Mouse (Mus musculus): ENCODE data around the gene Gen1. TPM values are rescaled to one million over a fixed set of nuclear protein-coding genes. Genes with fewer than 3 reads are reported as not detected.

Gen1 gene
- total RNA-seq, 2 experiments from 2014 or later, result 3.1 to 3.7 TPM

DNA sequence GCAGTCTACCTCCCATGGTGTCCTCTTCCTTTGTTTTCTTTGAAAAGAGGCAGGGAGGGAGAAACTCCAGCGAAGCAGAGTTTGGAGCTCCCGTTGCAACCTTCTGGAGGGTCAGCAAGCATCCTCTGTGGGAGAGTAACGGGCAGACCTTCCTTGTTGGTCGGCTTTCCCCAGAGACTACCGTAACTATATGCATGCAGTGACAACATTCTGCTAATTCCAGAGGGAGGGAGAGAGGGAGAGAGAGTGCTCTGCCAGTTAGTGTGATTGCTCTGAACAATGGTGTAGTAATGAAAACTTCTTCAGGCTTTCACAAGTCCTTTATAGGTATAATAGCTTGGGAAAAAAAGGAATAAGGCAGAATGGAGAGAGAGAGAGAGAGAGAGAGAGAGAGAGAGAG is 40.9 kb downstream of the Gen1 start:
- DNase-seq (ENCODE audit: low spot score in 2 of 2), result no peak

DNA sequence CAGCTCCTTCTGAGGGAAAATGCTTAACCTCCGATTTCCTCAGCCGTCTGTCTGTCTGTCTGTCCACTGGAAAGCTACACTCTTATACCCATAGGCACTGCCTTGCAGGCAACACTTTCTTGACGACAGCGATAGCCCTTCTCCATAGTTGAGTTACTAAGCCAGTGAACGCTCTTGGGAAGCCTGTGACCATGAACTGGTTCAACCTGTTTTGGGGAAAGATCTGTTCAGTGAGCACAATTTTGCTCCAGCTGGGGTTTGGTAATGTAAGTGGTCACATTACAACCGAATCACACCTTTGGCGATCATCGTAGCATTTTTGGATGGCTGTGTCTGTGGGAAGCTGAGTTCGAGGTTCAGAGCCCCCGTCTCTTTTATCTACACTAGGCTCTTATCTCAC is 42.5 kb downstream of the Gen1 start:
- no peak for DNase-seq (ENCODE audit: low spot score in 2 of 2)

DNA sequence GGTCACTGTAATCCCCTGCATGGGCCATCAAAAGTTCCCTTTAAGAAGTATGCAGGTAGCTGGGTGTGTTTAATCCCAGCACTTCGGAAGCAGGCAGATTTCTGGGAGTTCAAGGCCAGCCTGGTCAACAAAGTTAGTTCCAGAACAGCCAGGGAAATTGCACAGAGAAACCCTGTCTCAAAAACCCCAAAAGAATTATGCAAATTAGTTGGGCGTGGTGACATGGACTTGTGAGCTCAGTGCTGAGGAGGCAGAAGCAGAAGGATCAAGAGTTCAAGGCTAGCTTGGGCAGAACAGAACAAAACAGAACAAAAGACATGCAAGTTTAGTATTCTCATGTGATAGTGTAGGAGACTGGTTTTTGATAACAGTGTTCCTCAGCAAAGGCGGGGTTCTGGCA is 43.0 kb downstream of the Gen1 start:
- no peak for DNase-seq (ENCODE audit: low spot score in 2 of 2)

DNA sequence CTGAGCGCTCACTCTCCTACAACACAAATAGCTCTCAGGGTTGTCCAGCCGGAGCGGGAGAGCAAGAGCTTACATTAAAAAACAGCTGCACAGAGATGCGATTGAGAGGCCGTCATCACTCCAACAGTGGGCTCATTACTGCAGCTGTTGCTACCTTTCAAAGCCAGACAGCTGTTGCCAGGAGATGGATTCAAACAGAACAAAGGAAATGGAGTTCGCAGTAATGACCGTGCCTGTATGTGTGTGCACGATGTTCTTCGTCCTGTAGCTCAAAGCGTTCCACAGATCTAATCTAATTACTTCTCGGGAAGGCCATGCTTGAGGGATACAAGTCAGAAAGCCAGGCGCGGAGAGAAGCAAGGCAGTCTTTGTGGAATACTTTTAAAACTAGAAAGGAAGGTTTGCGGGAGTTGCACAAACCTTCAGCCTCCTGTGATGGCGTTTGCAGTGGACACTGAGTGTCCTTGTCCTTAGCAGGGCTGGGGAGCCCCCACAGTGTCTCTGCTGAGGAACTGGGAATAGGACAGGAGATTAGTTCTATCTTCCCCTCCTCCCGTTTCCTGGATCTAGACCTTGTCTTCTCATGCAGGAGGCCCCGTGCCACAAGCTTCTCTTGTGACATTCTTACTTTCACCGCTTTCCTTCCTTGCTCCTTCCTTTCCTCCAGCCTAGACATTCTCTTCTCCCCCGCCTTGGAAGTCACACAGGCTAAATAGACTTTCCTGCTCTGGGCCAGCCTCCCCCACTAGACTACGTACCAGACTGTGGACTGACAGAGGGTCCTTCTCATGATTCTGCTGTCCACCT is 43.9 kb downstream of the Gen1 start:
- no peak for DNase-seq (ENCODE audit: low spot score in 2 of 2)

DNA sequence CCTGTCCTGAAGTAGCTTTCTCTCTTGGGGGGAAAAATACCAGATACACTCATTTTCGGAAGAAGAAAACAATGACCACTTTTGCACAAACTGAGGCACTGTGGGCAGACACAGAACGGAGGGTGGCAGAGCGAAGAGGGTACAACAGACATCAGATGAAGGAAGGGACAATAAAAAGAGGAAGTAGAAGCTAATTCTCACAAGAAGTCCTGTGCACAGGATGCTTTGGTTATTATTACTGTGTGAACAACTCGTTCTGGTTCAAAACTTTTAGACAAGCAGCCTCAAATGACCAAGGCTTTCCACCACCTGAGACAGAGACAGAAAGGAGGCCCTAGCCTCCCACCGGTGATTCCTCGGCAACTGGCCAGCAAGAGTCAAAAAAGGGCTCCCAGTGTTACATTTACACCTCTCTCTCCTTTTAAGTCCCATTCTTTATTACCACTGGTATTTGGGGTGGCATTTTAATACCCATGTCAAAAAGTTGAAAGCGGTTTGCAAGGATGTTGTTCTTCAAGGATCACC is 47.8 kb downstream of the Gen1 start:
- DNase-seq (ENCODE audit: low spot score in 2 of 2), result no peak

DNA sequence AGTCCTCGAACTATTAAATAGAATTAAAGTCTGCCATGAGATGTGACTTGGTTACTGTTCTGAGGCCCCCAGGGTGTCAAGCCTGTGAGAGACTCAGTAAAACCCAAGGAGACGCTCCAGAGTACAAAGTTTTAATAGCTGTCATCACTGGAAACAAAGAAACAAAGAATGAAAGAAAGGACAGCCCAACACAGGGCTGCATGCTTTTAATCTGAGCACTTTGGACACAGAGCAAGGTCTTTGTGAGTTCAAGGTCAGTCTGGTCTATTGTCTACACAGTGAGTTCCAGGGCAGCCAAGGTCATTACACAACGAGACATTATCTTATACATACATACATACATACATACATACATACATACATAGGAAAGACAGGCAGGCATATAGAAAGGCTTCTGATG is 49.1 kb downstream of the Gen1 start:
- no peak for DNase-seq (ENCODE audit: low spot score in 2 of 2)

DNA sequence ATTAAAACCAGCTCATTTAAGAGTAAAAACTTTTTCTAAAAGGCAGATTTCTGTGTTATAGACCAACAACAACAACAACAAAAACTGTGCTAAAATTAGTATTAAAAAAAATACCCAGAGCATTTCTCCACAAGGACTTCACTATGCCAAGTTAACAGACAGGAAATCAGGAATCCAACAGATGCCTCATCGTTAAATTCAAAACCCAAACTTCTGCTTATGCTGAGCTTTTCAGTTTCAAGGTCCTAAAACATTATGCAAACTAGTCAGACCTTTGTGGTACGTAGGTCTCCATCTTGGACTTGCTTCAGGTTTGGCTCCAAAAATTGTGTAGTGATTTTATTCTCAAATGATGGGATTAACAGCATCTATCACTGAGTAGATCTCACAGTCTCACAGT is 50.0 kb downstream of the Gen1 start:
- DNase-seq (ENCODE audit: low spot score in 2 of 2), result no peak

DNA sequence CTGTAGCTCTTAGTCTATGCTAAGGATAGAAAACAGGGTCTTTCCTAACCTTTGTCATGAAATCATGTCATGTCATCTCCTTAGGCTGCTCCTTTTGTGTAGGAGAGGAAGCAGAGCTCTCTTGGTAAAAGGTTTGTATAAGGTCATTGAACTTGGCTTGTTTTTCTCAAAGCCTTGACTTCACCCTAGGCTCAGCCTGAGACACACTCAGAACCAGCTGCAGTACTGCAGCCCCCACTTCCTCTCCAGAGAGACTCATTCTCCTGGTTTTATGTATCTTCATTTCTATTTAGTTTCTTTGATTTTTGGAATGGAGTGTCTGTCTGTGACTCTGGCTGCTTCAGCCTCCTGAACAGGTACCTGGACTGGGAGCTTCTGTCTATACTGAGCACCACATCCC is 50.8 kb downstream of the Gen1 start:
- no peak for DNase-seq (ENCODE audit: low spot score in 2 of 2)

DNA sequence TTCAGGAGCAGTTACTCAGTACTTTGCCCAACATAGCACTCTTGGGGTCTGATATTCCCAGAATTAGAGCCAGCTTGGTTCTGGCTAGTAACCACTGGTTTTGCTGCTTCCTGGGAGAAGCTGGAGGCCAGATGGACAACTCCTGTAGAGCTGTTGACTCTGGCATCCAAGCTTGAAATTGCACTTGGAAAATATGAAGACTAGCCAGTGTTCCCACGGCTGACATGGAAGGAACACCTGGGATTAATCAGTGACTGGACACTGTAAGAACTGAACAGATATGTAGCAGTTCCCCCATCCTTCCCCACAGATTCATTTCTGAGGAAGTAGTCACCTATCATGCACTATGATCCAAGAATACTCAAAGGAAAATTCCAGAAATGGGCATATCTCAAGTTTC is 52.7 kb downstream of the Gen1 start:
- DNase-seq (ENCODE audit: low spot score in 2 of 2), result no peak

DNA sequence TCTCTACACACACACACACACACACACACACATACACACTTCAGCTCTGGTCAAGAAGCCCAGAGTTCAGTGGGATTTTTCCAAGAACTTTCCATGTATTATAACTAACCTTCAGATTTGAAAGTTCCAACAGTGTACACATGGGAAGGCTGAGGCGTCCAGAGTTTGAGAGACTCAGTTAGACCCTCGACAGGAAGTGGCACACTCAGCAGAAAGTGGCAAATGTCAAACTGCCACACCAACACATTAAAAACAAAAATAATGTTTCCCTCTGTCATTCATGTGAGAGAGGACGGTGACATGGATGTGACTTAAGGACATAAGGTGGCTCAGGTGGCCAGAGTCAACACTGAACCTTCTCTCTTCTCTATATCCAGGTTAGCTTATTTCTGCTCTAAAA is 55.2 kb downstream of the Gen1 start:
- no peak for DNase-seq (ENCODE audit: low spot score in 2 of 2)

DNA sequence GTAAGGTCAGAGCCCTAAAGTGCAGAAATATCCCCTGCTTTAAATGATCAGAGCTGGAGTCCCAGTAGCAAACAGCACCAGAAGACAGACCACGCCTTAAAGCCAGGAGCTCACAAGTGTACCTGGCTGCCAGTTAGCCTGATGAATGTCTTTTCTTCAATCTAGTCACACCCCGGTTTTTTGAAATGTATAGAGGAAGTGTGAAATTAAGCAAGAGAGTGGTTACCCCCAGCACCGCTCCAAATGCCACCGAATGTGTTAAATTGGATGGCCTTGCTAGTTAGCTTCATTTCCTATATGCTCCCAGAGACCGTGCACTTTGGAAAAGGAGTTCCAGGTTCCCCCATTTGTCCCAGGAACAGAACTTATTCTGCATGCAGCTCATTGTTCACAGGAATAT is 56.0 kb downstream of the Gen1 start:
- no peak for DNase-seq (ENCODE audit: low spot score in 2 of 2)

DNA sequence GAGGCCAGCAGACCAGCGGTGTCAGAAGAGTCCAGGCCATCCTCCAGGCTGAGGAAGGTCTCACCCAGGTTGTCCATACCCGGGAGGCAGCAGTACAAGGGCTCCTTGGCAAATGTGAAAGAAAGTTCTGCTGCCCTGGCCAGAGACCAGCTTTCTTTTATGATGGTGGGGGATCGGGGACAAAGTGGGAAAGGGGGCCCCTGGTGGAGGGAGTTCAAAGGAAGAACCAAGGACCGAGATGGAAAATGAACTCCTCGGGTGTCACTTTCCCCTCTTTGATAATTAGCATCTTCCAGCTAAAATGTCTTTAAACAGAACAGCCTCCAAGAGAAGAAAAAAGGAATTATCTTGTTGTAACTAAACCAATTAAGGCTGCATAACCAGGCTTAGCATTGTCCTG is 56.7 kb downstream of the Gen1 start, which contains the start of gene Msgn1:
Gene Msgn1 (minus strand): TSS at position 101 of the 400 bp plus-strand sequence.
- DNase-seq (ENCODE audit: low spot score in 2 of 2), result no peak

DNA sequence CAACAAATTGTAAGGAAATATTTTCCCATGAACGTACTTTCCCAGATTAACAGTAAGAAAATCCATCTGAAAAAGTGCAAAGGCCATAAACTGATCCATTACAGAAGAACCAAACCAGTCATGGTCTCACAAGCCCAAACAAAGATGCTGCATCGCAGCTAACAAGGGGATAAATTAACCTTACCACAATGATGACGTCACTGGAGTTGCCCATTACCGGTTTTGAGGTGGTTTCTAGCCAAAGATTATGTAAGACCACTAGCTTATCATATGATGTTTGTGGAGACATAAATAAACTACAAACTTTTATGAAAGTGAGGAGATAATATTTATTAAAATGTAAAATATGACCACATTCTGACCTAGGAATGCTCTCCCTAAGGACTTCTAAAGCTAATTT is 59.3 kb downstream of the Gen1 start:
- DNase-seq (ENCODE audit: low spot score in 2 of 2), result no peak

DNA sequence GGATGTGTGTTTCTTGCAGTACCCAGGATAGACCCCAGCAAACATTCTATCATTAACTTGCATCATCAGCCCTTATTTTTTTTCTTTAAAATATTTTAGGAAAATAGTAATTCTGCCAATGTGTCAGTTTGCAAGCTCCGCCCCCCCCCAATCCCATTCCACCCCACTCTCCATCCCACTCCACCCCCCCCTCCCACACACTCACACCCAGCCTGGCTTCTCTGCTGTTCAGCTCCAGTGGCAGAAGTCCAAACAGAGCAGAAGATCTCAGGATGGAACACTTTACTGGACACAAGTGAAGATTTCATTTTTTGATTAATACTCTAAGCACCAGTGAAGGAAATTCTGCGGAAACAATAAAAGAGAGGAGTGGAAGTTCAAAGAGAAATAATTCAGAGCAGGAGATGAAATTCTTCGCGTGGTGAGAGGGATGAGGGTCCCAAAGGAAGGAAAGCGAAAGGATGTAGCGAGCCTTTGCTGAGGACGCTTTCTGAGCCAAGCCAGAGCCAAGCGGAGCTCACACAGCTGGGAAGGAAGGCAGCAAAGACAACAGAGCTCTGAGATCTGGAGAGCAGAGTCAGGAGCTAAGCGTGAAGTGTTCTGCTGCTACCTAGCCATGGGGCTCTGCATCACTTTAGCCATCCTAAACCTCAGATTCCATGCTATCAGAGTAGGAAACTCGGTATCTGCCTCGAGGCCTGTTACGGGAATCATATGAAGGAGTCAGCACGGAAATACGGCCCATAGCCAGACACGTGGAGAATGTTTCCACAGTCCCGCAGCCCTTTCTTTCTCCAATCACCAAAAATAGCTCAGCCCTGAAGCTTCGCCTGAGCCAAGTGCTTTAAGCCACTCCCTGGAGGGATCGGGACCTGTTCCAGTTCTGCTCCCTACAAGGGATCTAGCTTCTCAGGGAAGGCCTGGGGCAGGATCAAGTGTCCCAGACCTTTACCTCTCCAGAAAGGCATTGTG is 61.6 kb downstream of the Gen1 start:
- DNase-seq (ENCODE audit: low spot score in 2 of 2), result no peak

DNA sequence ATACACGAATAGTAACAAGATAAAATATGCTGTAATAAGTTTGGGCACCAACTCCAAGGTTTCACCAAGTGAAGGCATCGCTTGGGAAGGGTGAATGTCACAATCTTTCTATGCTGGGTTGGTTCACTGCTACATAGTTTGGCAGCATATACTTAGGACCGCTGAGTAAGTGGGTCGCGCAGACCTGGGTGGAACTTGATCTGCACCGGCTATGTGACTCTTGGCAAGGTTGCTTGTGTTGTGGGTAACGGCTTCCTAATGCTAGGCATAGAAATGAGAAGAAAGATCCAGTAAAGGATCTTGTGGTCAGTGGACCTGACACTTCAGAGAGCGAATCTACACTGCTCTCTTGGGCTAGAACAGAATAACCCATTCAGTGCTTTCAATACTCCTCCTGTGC is 63.1 kb downstream of the Gen1 start:
- DNase-seq (ENCODE audit: low spot score in 2 of 2), result no peak

DNA sequence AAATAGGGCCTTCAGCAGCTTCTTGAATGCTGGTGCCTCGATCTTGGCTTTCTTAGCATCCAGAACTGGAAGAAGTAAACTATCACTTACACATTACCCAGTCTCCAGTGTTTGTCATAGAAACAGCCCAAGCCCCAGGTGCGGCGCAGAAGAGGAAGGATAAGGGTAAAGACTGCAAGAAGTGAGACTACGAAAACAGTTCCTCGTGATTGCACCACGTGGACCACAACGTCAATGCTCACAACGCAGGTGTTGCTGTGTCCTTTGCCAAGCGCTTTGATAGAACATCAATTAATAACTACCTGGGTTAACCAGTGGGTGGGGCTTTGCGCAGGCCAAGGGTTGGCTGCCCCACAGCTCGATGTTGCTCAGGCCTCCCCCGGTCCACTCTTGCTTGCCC is 64.9 kb downstream of the Gen1 start:
- DNase-seq (ENCODE audit: low spot score in 2 of 2), result no peak

DNA sequence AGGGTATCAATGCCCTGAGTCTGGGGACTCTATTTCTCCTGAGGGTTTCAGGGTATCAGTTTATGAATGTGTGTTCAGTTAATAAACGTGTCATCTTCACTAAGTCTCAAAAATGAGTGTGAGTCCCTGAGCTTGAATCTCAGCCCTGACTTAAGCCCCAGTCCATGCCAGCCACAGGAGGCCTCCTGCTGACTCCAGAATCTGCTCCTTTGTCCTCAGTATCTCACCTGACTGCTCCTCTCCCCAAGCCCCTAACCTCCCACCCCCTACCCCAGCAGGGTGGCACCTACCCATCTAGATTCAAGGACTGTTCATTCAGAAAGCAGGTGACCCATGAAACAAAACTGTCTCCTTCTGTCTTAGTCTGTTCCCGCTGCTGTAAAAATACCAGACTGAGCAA is 67.0 kb downstream of the Gen1 start:
- DNase-seq (ENCODE audit: low spot score in 2 of 2), result no peak

DNA sequence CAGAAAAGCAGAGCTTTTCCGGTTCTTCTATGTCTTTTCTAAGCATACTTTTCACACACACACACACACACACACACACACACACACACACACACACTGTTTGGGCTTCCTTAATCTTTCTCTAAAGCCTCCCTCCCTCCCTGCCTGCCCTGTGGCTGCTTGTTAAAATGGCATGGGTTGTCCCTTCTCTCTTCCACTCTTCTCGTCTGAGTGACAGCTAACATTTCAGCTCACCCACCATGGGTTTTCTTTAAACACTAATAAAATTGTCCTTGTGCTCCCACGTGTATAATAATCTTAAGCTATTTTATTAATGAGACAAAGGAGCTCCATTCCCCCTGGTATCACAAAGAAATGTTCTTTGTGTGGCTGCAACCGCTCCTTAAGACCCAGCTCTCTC is 67.6 kb downstream of the Gen1 start:
- DNase-seq (ENCODE audit: low spot score in 2 of 2), result no peak

DNA sequence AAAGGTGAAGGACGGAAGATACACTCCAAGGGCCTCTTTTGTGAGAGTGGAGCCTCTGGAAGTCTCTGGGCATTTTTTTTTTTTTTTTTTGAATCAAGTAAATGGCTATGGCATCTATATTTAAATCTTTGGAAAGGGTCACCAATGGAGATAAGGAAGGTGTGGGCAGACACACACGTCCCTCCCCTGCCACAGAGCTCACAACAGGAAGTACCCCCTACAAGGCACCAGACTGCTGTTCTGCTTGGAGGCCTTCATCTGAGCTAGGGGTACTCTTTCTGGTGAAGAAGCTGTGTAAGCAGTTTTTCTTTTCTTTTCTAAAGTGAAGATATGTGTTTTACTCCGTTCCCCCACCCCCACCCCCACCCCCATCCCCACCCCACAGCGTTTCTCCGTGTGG is 68.8 kb downstream of the Gen1 start:
- DNase-seq (ENCODE audit: low spot score in 2 of 2), result no peak

DNA sequence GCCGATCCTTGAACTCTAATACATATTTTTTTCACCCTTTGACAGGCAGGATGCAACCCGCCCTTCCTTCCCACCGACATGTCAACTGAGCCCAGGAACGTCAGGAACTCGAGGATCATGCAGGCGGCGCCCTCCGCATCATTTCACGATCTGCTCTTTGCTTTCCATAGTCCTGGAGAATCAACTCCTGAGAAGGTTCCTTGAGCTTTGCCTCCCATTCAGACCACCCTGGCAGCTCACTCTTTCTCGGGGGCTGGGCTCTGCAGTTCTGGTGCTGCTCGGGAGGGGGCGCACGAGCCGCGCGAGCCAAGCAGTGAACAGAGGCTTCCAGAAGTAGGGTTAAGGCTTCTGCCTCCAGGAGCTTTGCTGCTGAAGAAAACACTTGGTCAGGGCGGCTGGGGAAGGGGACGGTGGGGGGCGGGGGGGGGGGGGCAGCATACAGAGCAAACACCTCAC is 69.4 kb downstream of the Gen1 start:
- peak; percentile 81 to 86 for DNase-seq (ENCODE audit: low spot score in 2 of 2)

DNA sequence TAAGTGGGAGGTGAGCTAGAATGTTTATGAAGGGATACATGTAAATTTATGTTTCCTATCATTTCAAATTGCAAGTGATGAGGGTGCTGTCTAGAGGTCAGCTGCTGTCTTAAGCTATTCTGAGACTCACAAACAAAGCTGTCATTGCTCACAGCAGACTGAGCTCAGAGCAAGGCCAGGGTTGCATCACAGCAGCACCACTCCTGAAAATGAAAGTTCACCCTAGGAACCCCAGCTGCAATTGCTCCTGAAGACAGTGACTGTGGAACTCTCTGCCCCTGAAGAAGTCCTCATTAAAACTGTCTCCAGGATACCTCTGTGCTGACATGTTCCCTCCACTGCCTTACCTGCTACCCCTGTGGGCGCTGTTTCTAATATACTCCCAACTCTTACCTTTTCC is 70.6 kb downstream of the Gen1 start:
- DNase-seq (ENCODE audit: low spot score in 2 of 2), result no peak

All from layer of hippocampus, postnatal 10 days (tissue).